Mouse (Mus musculus) cortical plate, adult 2 months (tissue): ENCODE measurements around the gene Ap1s3.

ENCODE experiments used
- CTCF ChIP-seq: fragments of 200-500 bp; IDR thresholded peaks from 2 replicates; pipeline ENCODE4 v1.5.1; 2011; ENCODE audit warnings: mild to moderate bottlenecking, control low read depth, low read length; ENCODE audit not compliant: insufficient read depth; ENCODE audit errors: extremely low read depth
- POLR2A ChIP-seq: fragments of 200-500 bp; IDR thresholded peaks from 2 replicates; pipeline ENCODE4 v1.6.1; 2011; ENCODE audit warnings: mild to moderate bottlenecking, low read length, control low read depth; ENCODE audit not compliant: insufficient read depth; ENCODE audit errors: extremely low read depth

- TF ChIP-seq CTCF (no peak), POLR2A (no peak)
These were observed 42.6 kb upstream of the Ap1s3 start for GRCm38 (mm10) chr1:79714152-79714923.
